ENCODE assay signal across 7 mouse cellular contexts in genomic region chr2:22621828-22622731, GRCm38 (mm10). TPM values are rescaled to one million over a fixed set of nuclear protein-coding genes. Genes with fewer than 3 reads are reported as not detected.
DNase-seq lines count a peak whose midpoint lies in the region; ATAC-seq lines count a peak whose summit lies in the region.

Gene Gad2 (plus strand): TSS chr2:22622205.

- H3K9me3 ChIP-seq in heart, embryonic 13.5 days, result no peaks in the 10 kb centered on the region
- no peaks in the 10 kb centered on the region for H3K9me3 ChIP-seq in liver, embryonic 16.5 days (replicated peaks; ENCODE audit: control insufficient read depth, low read length)
- no peaks in the 10 kb centered on the region for H3K9me3 ChIP-seq in stomach, embryonic 15.5 days

- no peaks in the 10 kb centered on the region for H3K36me3 ChIP-seq in heart, embryonic 13.5 days
- no peaks in the 10 kb centered on the region for H3K36me3 ChIP-seq in liver, embryonic 16.5 days (ENCODE audit: control insufficient read depth, insufficient read depth)
- H3K36me3 ChIP-seq in stomach, embryonic 15.5 days, result no peaks in the 10 kb centered on the region

- peak; percentile 4 for DNase-seq in thymus, postnatal 0 days (ENCODE audit: low spot score)
- no peak for DNase-seq in thymus, adult 18-20 months
- DNase-seq in cerebellum, postnatal 10 days, result peak; percentile 66 to 69
- peak; percentile 59 for DNase-seq in kidney, postnatal 10 days

- H3K9ac ChIP-seq in heart, embryonic 13.5 days, result no peak within 1 kb of the TSS; the same call in 1 of the 2 replicates
- no peak within 1 kb of the TSS for H3K9ac ChIP-seq in liver, embryonic 16.5 days (ENCODE audit: low read depth, low read length)
- no peak within 1 kb of the TSS for H3K9ac ChIP-seq in stomach, embryonic 15.5 days

- no peak within 1 kb of the TSS for H3K27ac ChIP-seq in heart, embryonic 13.5 days (replicated peaks)
- no peak within 1 kb of the TSS for H3K27ac ChIP-seq in liver, embryonic 16.5 days (ENCODE audit: low read length)
- H3K27ac ChIP-seq in stomach, embryonic 15.5 days, result no peak within 1 kb of the TSS

- peaks cover 99% of the 10 kb centered on the region for H3K27me3 ChIP-seq in heart, embryonic 13.5 days (replicated peaks)
- H3K27me3 ChIP-seq in liver, embryonic 16.5 days (ENCODE audit: control insufficient read depth, insufficient read depth, low read depth, low read length), result peaks cover 83% of the 10 kb centered on the region
- peaks cover 79% of the 10 kb centered on the region for H3K27me3 ChIP-seq in stomach, embryonic 15.5 days (replicated peaks)

- H3K4me2 ChIP-seq in heart, embryonic 13.5 days, result peak within 1 kb of the TSS; percentile 87
- H3K4me2 ChIP-seq in liver, embryonic 16.5 days (ENCODE audit: low read depth, low read length), result no peak within 1 kb of the TSS
- peak within 1 kb of the TSS; percentile 66 for H3K4me2 ChIP-seq in stomach, embryonic 15.5 days

- no peak for ATAC-seq in heart, embryonic 13.5 days (ENCODE audit: extremely low read depth, insufficient number of reproducible peaks, low FRiP score, low TSS enrichment)
- ATAC-seq in liver, embryonic 16.5 days (ENCODE audit: low read depth), result peak; percentile 21; the same call in 1 of the 2 replicates
- peak; percentile 66; the same call in 1 of the 2 replicates for ATAC-seq in stomach, embryonic 15.5 days (ENCODE audit: insufficient read depth, low FRiP score, low read depth)

- under 1% methylated on average over 52 of the region's 55 CpGs for WGBS in heart, embryonic 13.5 days
- under 1% methylated on average over 55 of the region's 55 CpGs for WGBS in liver, embryonic 16.5 days (ENCODE audit: insufficient replicate concordance)
- whole genome bisulfite sequencing in stomach, embryonic 15.5 days, result 1% methylated on average over 55 of the region's 55 CpGs

- peak within 1 kb of the TSS; percentile 55 for H3K4me3 ChIP-seq in heart, embryonic 13.5 days
- no peak within 1 kb of the TSS; the same call in 1 of the 2 replicates for H3K4me3 ChIP-seq in liver, embryonic 16.5 days (ENCODE audit: low read depth, low read length)
- H3K4me3 ChIP-seq in stomach, embryonic 15.5 days (replicated peaks), result peak within 1 kb of the TSS; percentile 37

- peaks cover 29% of the 10 kb centered on the region for H3K4me1 ChIP-seq in heart, embryonic 13.5 days
- no peaks in the 10 kb centered on the region for H3K4me1 ChIP-seq in liver, embryonic 16.5 days (ENCODE audit: control insufficient read depth, low read depth, low read length)
- peaks cover 15% of the 10 kb centered on the region for H3K4me1 ChIP-seq in stomach, embryonic 15.5 days

RNA-seq across cellular contexts. Expression of gene Gad2, which starts in this region (rescaled TPM):
- not detected in 2 replicates for polyA plus RNA-seq in thymus, postnatal 0 days (2015; fragmentation: Nextera tagmentation; extraction: Ambion mirVana)
- polyA plus RNA-seq in heart, embryonic 13.5 days (2015; fragmentation: Nextera tagmentation; extraction: Ambion mirVana), result 0.11 and 0.45 TPM in 2 replicates
- not detected in 2 replicates for polyA plus RNA-seq in liver, embryonic 16.5 days (2015; fragmentation: Nextera tagmentation; extraction: Ambion mirVana)
- polyA plus RNA-seq in stomach, embryonic 15.5 days (2015; fragmentation: Nextera tagmentation; extraction: Ambion mirVana), result 0.17 and 0.18 TPM in 2 replicates

Comparison
In these comparisons a context has a peak if more than half of its experiments do, and no peak if none do; other contexts are left out.
1. Peak in DNase-seq in thymus, postnatal 0 days; RNA of the gene not detected or under 1 TPM.
2. Peak in ATAC-seq in liver, embryonic 16.5 days; RNA of the gene not detected or under 1 TPM.
3. Peak in ATAC-seq, H3K4me3 ChIP-seq and H3K4me2 ChIP-seq in stomach, embryonic 15.5 days; RNA of the gene not detected or under 1 TPM.
4. DNase-seq: peak in cerebellum, postnatal 10 days (2 of 2) and kidney, postnatal 10 days (single experiment); none in thymus, adult 18-20 months (0 of 2).